Mouse (Mus musculus): ENCODE measurements around the gene Irs2. TPM values are rescaled to one million over a fixed set of nuclear protein-coding genes. Genes with fewer than 3 reads are reported as not detected.

The Irs2 gene
- total and polyA plus RNA-seq, 2 experiments from 2014 or later = 7.6 to 37.3 TPM

GRCm38 (mm10) chr8:11024871-11025270 lies 16.6 kb upstream of the Irs2 start:
- DNase-seq (no peak), ATAC-seq (no peak)
- no peaks in the 10 kb centered on the region for H3K4me1 ChIP-seq (ENCODE audit: insufficient read depth)
- no peaks in the 10 kb centered on the region for H3K36me3 ChIP-seq (ENCODE audit: insufficient read depth)
- no peaks in the 10 kb centered on the region for H3K27me3 ChIP-seq (ENCODE audit: insufficient read depth, low read length)
- H3K4me3 ChIP-seq (ENCODE audit: low read depth, low read length) = no peak overlapping the region
- H3K27ac ChIP-seq (ENCODE audit: low read depth, low read length) = no peak overlapping the region
- no peak overlapping the region for H3K9ac ChIP-seq
- 66% methylated on average over 3 of the region's 3 CpGs for WGBS
- TF ChIP-seq CTCF (IDR thresholded peaks at IDR 0.05; ENCODE audit: low read depth) = no peak
- H3K9me3 ChIP-seq (ENCODE audit: low read length) = no peaks in the 10 kb centered on the region
- H3K4me2 ChIP-seq (ENCODE audit: low read depth) = no peak overlapping the region

GRCm38 (mm10) chr8:11020949-11021572 lies 12.8 kb upstream of the Irs2 start:
- TF ChIP-seq CTCF (IDR thresholded peaks at IDR 0.05; ENCODE audit: low read depth) = no peak
- WGBS = 90% methylated on average over 9 of the region's 9 CpGs
- ATAC-seq (no peak), DNase-seq (no peak)
- no peaks in the 10 kb centered on the region for H3K4me1 ChIP-seq (ENCODE audit: insufficient read depth)
- H3K9ac ChIP-seq = no peak overlapping the region
- no peak overlapping the region for H3K27ac ChIP-seq (ENCODE audit: low read depth, low read length)
- H3K36me3 ChIP-seq (ENCODE audit: insufficient read depth) = no peaks in the 10 kb centered on the region
- H3K9me3 ChIP-seq (ENCODE audit: low read length) = no peaks in the 10 kb centered on the region
- no peaks in the 10 kb centered on the region for H3K27me3 ChIP-seq (ENCODE audit: insufficient read depth, low read length)
- H3K4me2 ChIP-seq (ENCODE audit: low read depth) = no peak overlapping the region
- no peak overlapping the region for H3K4me3 ChIP-seq (ENCODE audit: low read depth, low read length)

GRCm38 (mm10) chr8:11015622-11016021 lies 7.4 kb upstream of the Irs2 start:
- H3K4me1 ChIP-seq (ENCODE audit: insufficient read depth) = no peaks in the 10 kb centered on the region
- H3K4me3 ChIP-seq (ENCODE audit: low read depth, low read length) = no peak overlapping the region
- no peak for TF ChIP-seq CTCF (IDR thresholded peaks at IDR 0.05; ENCODE audit: low read depth)
- DNase-seq (no peak), ATAC-seq (no peak)
- H3K4me2 ChIP-seq (ENCODE audit: low read depth) = no peak overlapping the region
- WGBS = 89% methylated on average over 3 of the region's 3 CpGs
- no peaks in the 10 kb centered on the region for H3K36me3 ChIP-seq (ENCODE audit: insufficient read depth)
- no peak overlapping the region for H3K9ac ChIP-seq
- H3K27ac ChIP-seq (ENCODE audit: low read depth, low read length) = no peak overlapping the region
- no peaks in the 10 kb centered on the region for H3K27me3 ChIP-seq (ENCODE audit: insufficient read depth, low read length)
- no peaks in the 10 kb centered on the region for H3K9me3 ChIP-seq (ENCODE audit: low read length)

GRCm38 (mm10) chr8:11013258-11013657 lies 5.0 kb upstream of the Irs2 start:
- peak; percentile 85 for TF ChIP-seq CTCF (IDR thresholded peaks at IDR 0.05; ENCODE audit: low read depth)
- H3K4me2 ChIP-seq (ENCODE audit: low read depth) = no peak overlapping the region
- DNase-seq (peak; percentile 79), ATAC-seq (no peak)
- H3K27ac ChIP-seq (ENCODE audit: low read depth, low read length) = no peak overlapping the region
- H3K9me3 ChIP-seq (ENCODE audit: low read length) = no peaks in the 10 kb centered on the region
- H3K4me3 ChIP-seq (ENCODE audit: low read depth, low read length) = no peak overlapping the region
- H3K36me3 ChIP-seq (ENCODE audit: insufficient read depth) = no peaks in the 10 kb centered on the region
- no peaks in the 10 kb centered on the region for H3K4me1 ChIP-seq (ENCODE audit: insufficient read depth)
- 0% methylated on average over 6 of the region's 6 CpGs for WGBS
- H3K27me3 ChIP-seq (ENCODE audit: insufficient read depth, low read length) = no peaks in the 10 kb centered on the region
- H3K9ac ChIP-seq = no peak overlapping the region

- Histone ChIP-seq H3K27ac (ENCODE audit: low read depth, low read length) (no peak overlapping the region), H3K4me3 (ENCODE audit: low read depth, low read length) (no peak overlapping the region), H3K4me2 (ENCODE audit: low read depth) (no peak overlapping the region), H3K36me3 (ENCODE audit: insufficient read depth) (no peaks in the 10 kb centered on the region), H3K9ac (no peak overlapping the region), H3K27me3 (ENCODE audit: insufficient read depth, low read length) (no peaks in the 10 kb centered on the region), H3K9me3 (ENCODE audit: low read length) (no peaks in the 10 kb centered on the region), H3K4me1 (ENCODE audit: insufficient read depth) (no peaks in the 10 kb centered on the region)
- no peak for DNase-seq
- no peak for ATAC-seq
- 74% methylated on average over 3 of the region's 3 CpGs for WGBS
- TF ChIP-seq CTCF (IDR thresholded peaks at IDR 0.05; ENCODE audit: low read depth) = no peak
These were observed 3.7 kb upstream of the Irs2 start for GRCm38 (mm10) chr8:11011787-11012485.

GRCm38 (mm10) chr8:11010913-11011605 lies 2.8 kb upstream of the Irs2 start:
- DNase-seq (peak; percentile 29), ATAC-seq (no peak)
- 17% methylated on average over 11 of the region's 11 CpGs for WGBS
- Histone ChIP-seq H3K36me3 (ENCODE audit: insufficient read depth) (no peaks in the 10 kb centered on the region), H3K27me3 (ENCODE audit: insufficient read depth, low read length) (no peaks in the 10 kb centered on the region), H3K4me1 (ENCODE audit: insufficient read depth) (peaks cover 8% of the 10 kb centered on the region), H3K9ac (no peak overlapping the region), H3K27ac (ENCODE audit: low read depth, low read length) (no peak overlapping the region), H3K4me2 (ENCODE audit: low read depth) (no peak overlapping the region), H3K9me3 (ENCODE audit: low read length) (no peaks in the 10 kb centered on the region), H3K4me3 (ENCODE audit: low read depth, low read length) (no peak overlapping the region)
- TF ChIP-seq CTCF (IDR thresholded peaks at IDR 0.05; ENCODE audit: low read depth) = no peak

GRCm38 (mm10) chr8:11010398-11010797 lies 2.1 kb upstream of the Irs2 start:
- Histone ChIP-seq H3K36me3 (ENCODE audit: insufficient read depth) (no peaks in the 10 kb centered on the region; the same call in 1 of the 2 replicates), H3K27ac (ENCODE audit: low read depth, low read length) (peak overlapping the region; percentile 100; the same call in 1 of the 2 replicates), H3K4me2 (ENCODE audit: low read depth) (peak overlapping the region; percentile 86; the same call in 1 of the 2 replicates), H3K4me1 (ENCODE audit: insufficient read depth) (peaks cover 15% of the 10 kb centered on the region), H3K9me3 (ENCODE audit: low read length) (no peaks in the 10 kb centered on the region), H3K27me3 (ENCODE audit: insufficient read depth, low read length) (no peaks in the 10 kb centered on the region), H3K9ac (no peak overlapping the region; the same call in 1 of the 2 replicates), H3K4me3 (ENCODE audit: low read depth, low read length) (peak overlapping the region; percentile 84; the same call in 1 of the 2 replicates)
- ATAC-seq = no peak
- peak; percentile 26 for DNase-seq
- WGBS = 43% methylated on average over 11 of the region's 11 CpGs
- TF ChIP-seq CTCF (IDR thresholded peaks at IDR 0.05; ENCODE audit: low read depth) = no peak
